ENCODE assay signal across 18 mouse cellular contexts in genomic region chr6:146110425-146110824, GRCm38 (mm10).
DNase-seq lines count a peak whose midpoint lies in the region; ATAC-seq and TF ChIP-seq lines count a peak whose summit lies in the region.
"Had no signal": no experiment of that assay in that cellular context is flagged by ENCODE, and none has a peak within 500 bp of the region (broad histone marks: within the 10 kb centered on the region; RNA-seq: fewer than 3 reads in every experiment).

No protein-coding gene starts in this region.

- no peaks in the 10 kb centered on the region for H3K9me3 ChIP-seq in embryonic facial prominence, embryonic 10.5 days
- no peaks in the 10 kb centered on the region; the same call in 1 of the 2 replicates for H3K9me3 ChIP-seq in hindbrain, postnatal 0 days (ENCODE audit: low read length)
- H3K9me3 ChIP-seq: limb, embryonic 15.5 days; neural tube, embryonic 12.5 days had no signal

- H3K4me3 ChIP-seq in left cerebral cortex, adult 2 months: no peak overlapping the region
- no peak overlapping the region for H3K4me3 ChIP-seq in embryonic facial prominence, embryonic 10.5 days
- H3K4me3 ChIP-seq in hindbrain, postnatal 0 days (ENCODE audit: low read length): no peak overlapping the region
- H3K4me3 ChIP-seq: erythroblast, embryonic 14.5 days; gastrocnemius, adult 2 months; limb, embryonic 15.5 days; neural tube, embryonic 12.5 days had no signal

- no peak overlapping the region for H3K4me2 ChIP-seq in hindbrain, postnatal 0 days (ENCODE audit: low read depth, low read length)
- H3K4me2 ChIP-seq: limb, embryonic 15.5 days; neural tube, embryonic 12.5 days had no signal

- intact Hi-C loops in left cerebral cortex, adult 2 months (cut with DNase I): no loop called here
- intact Hi-C loops in left cerebral cortex, postnatal 4 days (cut with DNase I): no loop called here

- no peak for ATAC-seq in hindbrain, postnatal 0 days
- ATAC-seq: liver, postnatal 0 days had no signal

- no peak overlapping the region for H3K9ac ChIP-seq in hindbrain, postnatal 0 days (replicated peaks; ENCODE audit: low read length)
- H3K9ac ChIP-seq: forebrain, postnatal 0 days; limb, embryonic 15.5 days; liver, postnatal 0 days; neural tube, embryonic 12.5 days had no signal

- H3K4me1 ChIP-seq in embryonic facial prominence, embryonic 10.5 days: peaks cover 48% of the 10 kb centered on the region
- H3K4me1 ChIP-seq in hindbrain, postnatal 0 days (ENCODE audit: insufficient read depth, low read length): peaks cover 16% of the 10 kb centered on the region

- peaks cover 3% of the 10 kb centered on the region; the same call in 1 of the 2 replicates for H3K27me3 ChIP-seq in embryonic facial prominence, embryonic 10.5 days (replicated peaks; ENCODE audit: low read depth, poor library complexity, severe bottlenecking)
- no peaks in the 10 kb centered on the region for H3K27me3 ChIP-seq in hindbrain, postnatal 0 days (ENCODE audit: insufficient read depth, low read length)
- H3K27me3 ChIP-seq: limb, embryonic 15.5 days; neural tube, embryonic 12.5 days had no signal

- H3K27ac ChIP-seq in left cerebral cortex, adult 2 months: 0 out of 2 replicates have a peak overlapping the region, but pooled peaks have one; percentile 32
- H3K27ac ChIP-seq in embryonic facial prominence, embryonic 10.5 days (replicated peaks): 0 out of 2 replicates have a peak overlapping the region, but pooled peaks have one; percentile 74
- H3K27ac ChIP-seq in hindbrain, postnatal 0 days: peak overlapping the region; percentile 12; the same call in 1 of the 2 replicates
- H3K27ac ChIP-seq: gastrocnemius, adult 2 months; limb, embryonic 15.5 days; neural tube, embryonic 12.5 days had no signal

- 82% methylated on average over 4 of the region's 4 CpGs for WGBS in embryonic facial prominence, embryonic 10.5 days
- WGBS in hindbrain, postnatal 0 days: 45% methylated on average over 4 of the region's 4 CpGs

- no peak for TF ChIP-seq CTCF in left cerebral cortex, adult 2 months (IDR thresholded peaks at IDR 0.05)
- no peak for TF ChIP-seq CTCF in hindbrain, postnatal 0 days (IDR thresholded peaks at IDR 0.05; ENCODE audit: low read depth)

- no peaks in the 10 kb centered on the region for H3K36me3 ChIP-seq in embryonic facial prominence, embryonic 10.5 days (replicated peaks)
- H3K36me3 ChIP-seq in hindbrain, postnatal 0 days (ENCODE audit: insufficient read depth, low read length): no peaks in the 10 kb centered on the region
- H3K36me3 ChIP-seq: limb, embryonic 15.5 days; neural tube, embryonic 12.5 days had no signal

- DNase-seq in left cerebral cortex, adult 2 months (ENCODE audit: extremely low spot score in 1 of 2, low spot score in 2 of 2): no peak
- DNase-seq in left cerebral cortex, postnatal 4 days: no peak
- peak; percentile 45 for DNase-seq in Muller cell, postnatal 12 days (ENCODE audit: inconsistent ontology term)
- DNase-seq in embryonic facial prominence, embryonic 10.5 days (ENCODE audit: low spot score): no peak
- no peak for DNase-seq in hindbrain, postnatal 0 days (ENCODE audit: low spot score)
- no peak for DNase-seq in lung, postnatal 4 days
- DNase-seq in retina, postnatal 1 day: no peak
- DNase-seq: adrenal gland, postnatal 10 days; cerebellum, adult 11-12 months; cerebellum, postnatal 25 days; forebrain, postnatal 0 days; gastrocnemius, adult 2 months; liver, postnatal 0 days; lung, postnatal 36 days; right cerebral cortex, postnatal 14 days had no signal

Comparison
In these comparisons a context has a peak if more than half of its experiments do, and no peak if none do; other contexts are left out.
1. H3K27ac ChIP-seq: peak in every context shown above with its lines; median percentile 74 in embryonic facial prominence, embryonic 10.5 days; 32 in left cerebral cortex, adult 2 months; 12 in hindbrain, postnatal 0 days.